Mouse (Mus musculus) CH12.LX (cell line): Measurements from ENCODE around the gene Usp25. TPM values are rescaled to one million over a fixed set of nuclear protein-coding genes. Genes with fewer than 3 reads are reported as not detected.

Experiments
- DNase-seq: peaks from one replicate; pipeline ENCODE4 v3.0.0-alpha.2; 2013; ENCODE audit errors: extremely low read depth
- H3K27ac ChIP-seq: 2 replicates; pipeline ENCODE4 v1.5.1; 2012; ENCODE audit warnings: low read depth, mild to moderate bottlenecking, control low read depth, moderate library complexity; ENCODE audit not compliant: insufficient read depth
- H3K27me3 ChIP-seq: replicated peaks from 2 replicates; pipeline ENCODE3; 2012; ENCODE audit warnings: inconsistent platforms
- H3K36me3 ChIP-seq, 2 experiments: replicated peaks in 1 of 2; 2 replicates each; pipeline versions ENCODE3 to v1.6.1; 2012; ENCODE audit warnings: inconsistent platforms in 1 of 2, low read length in 1 of 2, mild to moderate bottlenecking in 1 of 2, mixed read lengths in 1 of 2, moderate library complexity in 1 of 2; ENCODE audit not compliant: control insufficient read depth in 1 of 2, insufficient read depth in 1 of 2
- H3K4me1 ChIP-seq, 2 experiments: 2 replicates each; pipeline ENCODE4 v1.6.1; 2012; ENCODE audit warnings: inconsistent platforms in 1 of 2, moderate library complexity in 1 of 2; ENCODE audit not compliant: insufficient read depth in 2 of 2, control insufficient read depth in 1 of 2
- H3K4me2 ChIP-seq: 2 replicates; pipeline ENCODE4 v1.6.1; 2012; ENCODE audit warnings: low read depth, mild to moderate bottlenecking, control low read depth; ENCODE audit not compliant: poor library complexity, insufficient read depth, severe bottlenecking
- H3K4me3 ChIP-seq, 3 experiments: fragments of 150-350 bp in 1 of 3; sonication (generic) in 1 of 3; replicated peaks in 1 of 3; 2 replicates each; pipeline versions ENCODE3 to v1.5.1; 2011 to 2012; ENCODE audit warnings: low read depth in 2 of 3, low read length in 2 of 3, mild to moderate bottlenecking in 2 of 3, moderate library complexity in 2 of 3, control low read depth in 1 of 3, improper control_type of control experiment in 1 of 3, inconsistent platforms in 1 of 3, mixed read lengths in 1 of 3; ENCODE audit not compliant: poor library complexity in 1 of 3
- H3K79me2 ChIP-seq: replicated peaks from 2 replicates; pipeline ENCODE4 v1.6.1; 2012; ENCODE audit warnings: mild to moderate bottlenecking, moderate library complexity; ENCODE audit not compliant: control insufficient read depth, poor library complexity, insufficient read depth, severe bottlenecking; ENCODE audit errors: extremely low read depth
- H3K9ac ChIP-seq: 2 replicates; pipeline ENCODE4 v1.6.1; 2012; ENCODE audit warnings: low read depth, mild to moderate bottlenecking, control low read depth, moderate library complexity; ENCODE audit not compliant: insufficient read depth
- H3K9me3 ChIP-seq: replicated peaks from 2 replicates; pipeline ENCODE3; 2012; ENCODE audit warnings: low read length, inconsistent platforms, mixed read lengths
- BHLHE40 ChIP-seq: IDR thresholded peaks from 2 replicates; pipeline ENCODE4 v1.6.1; 2011; ENCODE audit warnings: mild to moderate bottlenecking, low read depth, low read length, improper control_type of control experiment
- CHD1 ChIP-seq: IDR thresholded peaks from 2 replicates; pipeline ENCODE4 v1.6.1; 2012; ENCODE audit warnings: low read depth, low read length, improper control_type of control experiment, inconsistent platforms
- CHD2 ChIP-seq: IDR thresholded peaks from 2 replicates; pipeline ENCODE4 v1.6.1; 2011; ENCODE audit warnings: low read length, improper control_type of control experiment
- CTCF ChIP-seq, 2 experiments: IDR thresholded peaks in 1 of 2; conservative IDR thresholded peaks in 1 of 2; 2 replicates each; pipeline ENCODE4 v1.5.1; 2011 to 2012; ENCODE audit warnings: low read depth in 2 of 2, low read length in 2 of 2, improper control_type of control experiment in 1 of 2, inconsistent platforms in 1 of 2, mild to moderate bottlenecking in 1 of 2, moderate library complexity in 1 of 2
- EP300 ChIP-seq: IDR thresholded peaks from 2 replicates; pipeline ENCODE4 v1.6.1; 2011; ENCODE audit warnings: low read length, improper control_type of control experiment
- ETS1 ChIP-seq: conservative IDR thresholded peaks from 2 replicates; pipeline ENCODE4 v1.6.1; 2012; ENCODE audit warnings: low read depth, mild to moderate bottlenecking, inconsistent platforms, low read length, improper control_type of control experiment, moderate library complexity
- KAT2A ChIP-seq: IDR thresholded peaks from 2 replicates; pipeline ENCODE4 v1.6.1; 2012; ENCODE audit warnings: low read length, improper control_type of control experiment, inconsistent platforms; ENCODE audit not compliant: insufficient replicate concordance
- MAFK ChIP-seq: IDR thresholded peaks from 2 replicates; pipeline ENCODE4 v1.6.1; 2011; ENCODE audit warnings: low read length, improper control_type of control experiment; ENCODE audit not compliant: insufficient replicate concordance
- MAZ ChIP-seq: IDR thresholded peaks from 2 replicates; pipeline ENCODE4 v1.6.1; 2012; ENCODE audit warnings: low read depth, mild to moderate bottlenecking, inconsistent platforms, low read length, improper control_type of control experiment, moderate library complexity
- MEF2A ChIP-seq: IDR thresholded peaks from 2 replicates; pipeline ENCODE4 v1.6.1; 2014; ENCODE audit warnings: low read depth, mild to moderate bottlenecking, inconsistent platforms, low read length, improper control_type of control experiment, borderline replicate concordance
- MYC ChIP-seq: IDR thresholded peaks from 2 replicates; pipeline ENCODE4 v1.6.1; 2011; ENCODE audit warnings: low read depth, mild to moderate bottlenecking, improper control_type of control experiment, low read length
- POLR2A ChIP-seq: IDR thresholded peaks from 2 replicates; pipeline ENCODE4 v1.6.1; 2011; ENCODE audit warnings: low read depth, mild to moderate bottlenecking, improper control_type of control experiment, low read length
- RAD21 ChIP-seq: IDR thresholded peaks from 2 replicates; pipeline ENCODE4 v1.6.1; 2011; ENCODE audit warnings: low read depth, mild to moderate bottlenecking, low read length, improper control_type of control experiment, moderate library complexity
- RCOR1 ChIP-seq: conservative IDR thresholded peaks from 2 replicates; pipeline ENCODE4 v1.6.1; 2012; ENCODE audit warnings: low read depth, mild to moderate bottlenecking, inconsistent platforms, low read length, improper control_type of control experiment
- SIN3A ChIP-seq: IDR thresholded peaks from 2 replicates; pipeline ENCODE4 v1.6.1; 2012; ENCODE audit warnings: low read length, improper control_type of control experiment, inconsistent platforms
- TBP ChIP-seq: conservative IDR thresholded peaks from 2 replicates; pipeline ENCODE4 v1.6.1; 2011; ENCODE audit warnings: low read depth, low read length, improper control_type of control experiment
- TCF12 ChIP-seq: IDR thresholded peaks from 2 replicates; pipeline ENCODE4 v1.6.1; 2014; ENCODE audit warnings: low read depth, mild to moderate bottlenecking, inconsistent platforms, low read length, improper control_type of control experiment
- UBTF ChIP-seq: IDR thresholded peaks from 2 replicates; pipeline ENCODE4 v1.6.1; 2012; ENCODE audit warnings: low read depth, mild to moderate bottlenecking, inconsistent platforms, low read length, improper control_type of control experiment, moderate library complexity
- USF2 ChIP-seq: conservative IDR thresholded peaks from 2 replicates; pipeline ENCODE4 v1.6.1; 2011; ENCODE audit warnings: low read depth, low read length, improper control_type of control experiment
- ZC3H11A ChIP-seq: IDR thresholded peaks from 2 replicates; pipeline ENCODE4 v1.6.1; 2012; ENCODE audit warnings: low read depth, mild to moderate bottlenecking, inconsistent platforms, low read length, improper control_type of control experiment
- ZMIZ1 ChIP-seq: IDR thresholded peaks from 2 replicates; pipeline ENCODE4 v1.6.1; 2012; ENCODE audit warnings: low read depth, mild to moderate bottlenecking, inconsistent platforms, low read length, improper control_type of control experiment
- ZNF384 ChIP-seq: IDR thresholded peaks from 2 replicates; pipeline ENCODE4 v1.6.1; 2012; ENCODE audit warnings: low read depth, low read length, improper control_type of control experiment, inconsistent platforms
- dilution Hi-C: fragments of 300-500 bp; cut with MboI; formaldehyde crosslinking; loops from 2 replicates; pipeline ENCODE4 v1.14.3; 2020; ENCODE audit warnings: low sequenced_read_pairs; ENCODE audit not compliant: extremely low pct_unique_long_range_greater_than_20kb, extremely low pct_ligation_motif_present
- in situ Hi-C: fragments of 300-500 bp; cut with MboI; formaldehyde crosslinking; loops from 3 replicates; pipeline ENCODE4 v1.14.3; 2019; ENCODE audit warnings: low sequenced_read_pairs, low pct_ligation_motif_present, low pct_unique_long_range_greater_than_20kb, mixed read lengths
- polyA plus RNA-seq: library from polyadenylated mRNA; unstranded; fragments of >175 nt; gene quantifications from 2 replicates; pipeline ENCODE4 v1.2.1, GENCODE M21; 2012; ENCODE audit warnings: low read depth; ENCODE audit not compliant: insufficient read length
- total RNA-seq, 2 experiments: library from RNA; depleted of rRNA; stranded (reverse); fragments of 300-350 nt in 1 of 2; fragments of >200 nt in 1 of 2; gene quantifications; 2 replicates each; pipeline ENCODE4 v1.2.3; 2012 to 2014

Usp25 gene
- total and polyA plus RNA-seq, 3 experiments: 30.5 to 42.1 (median 32.5) TPM

- no peak for DNase-seq
- in situ Hi-C loops (loop anchor here (25.0 kb wide), 1 partner anchor 1247 kb away; the partner anchor contains the start of gene Hspa13), dilution Hi-C loops (no loop called here)
- Histone ChIP-seq H3K27ac (no peak overlapping the region), H3K4me3 (no peak overlapping the region), H3K27me3 (no peaks in the 10 kb centered on the region), H3K9ac (no peak overlapping the region)
- TF ChIP-seq BHLHE40 (no peak), MEF2A (no peak), UBTF (no peak), TCF12 (no peak), RCOR1 (no peak), POLR2A (no peak), CTCF (conservative IDR thresholded peaks at IDR 0.05 in 1 of 2, IDR thresholded peaks at IDR 0.05 in 1 of 2; ENCODE audit: low read depth in 2 of 2, low read length in 2 of 2) (no peak), TBP (no peak), USF2 (no peak), ZC3H11A (no peak)
- TF ChIP-seq, all 38 proteins: peak for 0
- H3K36me3 ChIP-seq: no peaks in the 10 kb centered on the region
- H3K79me2 ChIP-seq: no peaks in the 10 kb centered on the region
- H3K4me1 ChIP-seq: peaks cover 0 to 5% of the 10 kb centered on the region in 2 experiments; a peak in 2 of 4 replicates
- H3K9me3 ChIP-seq: no peaks in the 10 kb centered on the region
- H3K4me2 ChIP-seq: no peak overlapping the region
Observed at GRCm38 (mm10) chr16:77009173-77009572, 4.3 kb upstream of the Usp25 start.

- H3K4me2 ChIP-seq: peak overlapping the region; percentile 94
- DNase-seq: peak; percentile 34
- H3K27me3 ChIP-seq: no peaks in the 10 kb centered on the region
- H3K36me3 ChIP-seq: peaks cover 0 to 5% of the 10 kb centered on the region in 2 experiments
- TF ChIP-seq EP300 (0 out of 2 replicates have a peak, but pooled peaks have one; percentile 10), KAT2A (no peak), RCOR1 (no peak), MAFK (no peak), CHD1 (no peak), UBTF (no peak), RAD21 (no peak), ZMIZ1 (no peak), MYC (no peak), SIN3A (no peak), TBP (no peak), ZNF384 (no peak), POLR2A (no peak), CHD2 (peak; percentile 68), MAZ (0 out of 2 replicates have a peak, but pooled peaks have one; percentile 9), ETS1 (0 out of 2 replicates have a peak, but pooled peaks have one; percentile 11), TCF12 (no peak), CTCF (conservative IDR thresholded peaks at IDR 0.05 in 1 of 2, IDR thresholded peaks at IDR 0.05 in 1 of 2; ENCODE audit: low read depth in 2 of 2, low read length in 2 of 2) (no peak)
- no peak overlapping the region for H3K27ac ChIP-seq
- H3K79me2 ChIP-seq: peaks cover 32% of the 10 kb centered on the region
- peak overlapping the region; percentile 54 for H3K9ac ChIP-seq
- in situ Hi-C loops: loop anchor here (25.0 kb wide), 1 partner anchor 1252 kb away; the partner anchor contains the start of gene Hspa13
- peak overlapping the region; percentile 79 to 90 (median 81) for H3K4me3 ChIP-seq
- dilution Hi-C loops: no loop called here
- peaks cover 4 to 28% of the 10 kb centered on the region in 2 experiments; a peak in 3 of 4 replicates for H3K4me1 ChIP-seq
- H3K9me3 ChIP-seq: no peaks in the 10 kb centered on the region
Observed at GRCm38 (mm10) chr16:77014321-77015211, 1.1 kb downstream of the Usp25 start.
